Mouse (Mus musculus): ENCODE measurements around the gene Irgm1.
"Not testable (repeated sequence)": the region's sequence is repeated elsewhere in the genome, so short reads cannot be mapped to it uniquely, and the experiment has no call there.

The Irgm1 gene

GRCm38 (mm10) chr11:48833078-48833730 lies 38.3 kb downstream of the Irgm1 start:
- no peak for DNase-seq (ENCODE audit: low spot score)

DNA sequence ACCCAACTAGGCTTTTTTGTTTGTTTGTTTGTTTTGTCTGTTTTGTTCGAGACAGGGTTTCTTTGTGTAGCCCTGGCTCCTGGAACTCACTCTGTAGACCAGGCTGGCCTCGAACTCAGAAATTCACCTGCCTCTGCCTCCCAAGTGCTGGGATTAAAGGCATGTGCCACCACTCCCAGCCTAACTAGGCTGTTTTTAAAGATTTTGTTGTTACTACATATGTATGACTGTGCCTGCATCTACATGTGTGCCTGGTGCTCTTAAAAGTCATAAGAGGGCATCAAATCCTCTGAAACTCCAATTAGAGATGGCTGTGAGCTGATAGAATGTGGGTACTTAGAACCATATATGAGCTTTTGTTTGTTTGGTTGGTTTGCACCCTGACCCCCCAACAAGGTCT lies 40.2 kb downstream of the Irgm1 start:
- no peak for DNase-seq (ENCODE audit: low spot score)

GRCm38 (mm10) chr11:48830279-48830678 lies 41.2 kb downstream of the Irgm1 start:
- DNase-seq (ENCODE audit: low spot score) = no peak

DNA sequence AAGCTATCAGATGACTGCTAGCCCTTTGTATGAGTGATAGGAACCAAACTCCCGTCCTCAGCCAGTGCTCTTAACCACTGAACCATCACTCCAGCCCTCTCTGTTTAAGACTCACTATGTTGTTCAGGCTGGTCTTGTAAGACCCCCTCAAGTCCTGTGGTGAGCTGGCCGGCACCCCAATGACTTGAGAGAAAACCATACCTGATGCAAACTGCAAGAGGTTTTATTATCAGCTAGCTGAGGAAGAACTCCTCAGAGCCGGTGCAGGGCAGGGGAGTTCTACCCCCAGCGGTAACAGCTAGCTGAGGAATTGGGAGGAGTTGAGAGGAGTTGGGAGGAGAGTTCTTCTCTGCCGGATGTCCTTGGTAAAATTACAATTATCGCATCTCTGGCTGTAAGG lies 43.6 kb downstream of the Irgm1 start:
- DNase-seq (ENCODE audit: low spot score) = no peak

DNA sequence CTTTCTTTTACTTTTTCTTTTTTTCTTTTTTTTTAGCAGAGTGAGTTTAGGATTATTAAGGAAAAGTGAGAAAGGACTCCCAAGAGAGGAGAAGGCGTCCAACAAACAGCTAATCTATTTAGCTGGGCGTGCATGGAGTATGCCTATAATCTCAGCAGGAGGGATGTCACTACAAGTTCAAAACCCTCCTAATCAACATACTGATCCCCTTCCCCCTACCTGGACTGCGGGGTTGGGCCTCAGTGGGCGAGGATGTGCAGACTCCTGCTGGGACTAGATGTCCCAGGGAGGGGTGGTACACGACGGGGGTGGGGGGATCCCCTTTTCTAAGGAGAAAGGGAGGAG lies 44.8 kb downstream of the Irgm1 start:
- no peak for DNase-seq (ENCODE audit: low spot score)

DNA sequence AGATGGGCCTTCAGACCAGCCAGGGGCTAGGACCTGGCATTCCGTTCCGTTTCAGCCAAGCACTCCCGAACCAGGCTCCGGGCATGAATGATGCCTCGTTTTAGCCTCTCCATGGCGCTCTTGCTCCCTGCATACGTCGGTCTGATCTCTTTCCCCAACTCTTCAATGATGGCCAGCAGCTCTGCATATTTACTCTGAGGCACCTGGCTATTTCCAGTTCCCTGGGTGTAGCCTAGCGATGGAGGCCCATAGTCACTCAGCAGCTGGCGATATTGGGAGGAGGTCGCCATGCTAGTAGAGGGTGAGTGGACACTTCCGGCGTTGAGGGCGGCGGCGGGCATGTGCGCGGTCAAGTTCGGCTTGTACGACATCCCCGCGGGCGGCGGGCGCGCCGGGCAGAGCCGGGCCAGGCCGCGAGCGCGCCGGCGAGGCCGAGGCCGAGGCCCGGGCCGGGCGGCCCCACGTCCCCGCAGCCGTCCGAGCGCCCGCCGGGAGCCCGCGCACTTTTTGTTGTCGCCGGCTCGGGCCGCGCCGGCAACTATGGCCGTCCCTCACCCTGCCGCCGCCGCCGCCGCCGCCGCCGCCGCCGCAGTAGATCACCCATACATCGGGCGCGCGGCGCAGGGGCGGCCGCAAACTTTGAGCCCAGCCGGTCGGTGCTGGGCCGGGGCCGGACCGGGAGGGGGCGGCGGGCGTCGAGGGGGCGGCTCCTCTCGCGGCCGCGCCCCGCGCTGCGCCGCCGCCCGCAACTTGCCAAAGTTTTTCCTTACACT lies 45.3 kb downstream of the Irgm1 start, which contains the start of the genes Trim7 and Gm12184:
Trim7 (plus strand) TSS at position 162 of the 773 bp plus-strand sequence.
Gm12184 (minus strand) TSS at position 677 of the 773 bp plus-strand sequence.
- DNase-seq (ENCODE audit: low spot score) = not testable (repeated sequence)

- no peak for DNase-seq (ENCODE audit: low spot score)
These were observed 47.1 kb downstream of the Irgm1 start for GRCm38 (mm10) chr11:48824311-48824830.

GRCm38 (mm10) chr11:48823536-48823972 lies 47.9 kb downstream of the Irgm1 start:
- DNase-seq (ENCODE audit: low spot score) = peak; percentile 44

GRCm38 (mm10) chr11:48822768-48823512 lies 48.5 kb downstream of the Irgm1 start:
- no peak for DNase-seq (ENCODE audit: low spot score)

DNA sequence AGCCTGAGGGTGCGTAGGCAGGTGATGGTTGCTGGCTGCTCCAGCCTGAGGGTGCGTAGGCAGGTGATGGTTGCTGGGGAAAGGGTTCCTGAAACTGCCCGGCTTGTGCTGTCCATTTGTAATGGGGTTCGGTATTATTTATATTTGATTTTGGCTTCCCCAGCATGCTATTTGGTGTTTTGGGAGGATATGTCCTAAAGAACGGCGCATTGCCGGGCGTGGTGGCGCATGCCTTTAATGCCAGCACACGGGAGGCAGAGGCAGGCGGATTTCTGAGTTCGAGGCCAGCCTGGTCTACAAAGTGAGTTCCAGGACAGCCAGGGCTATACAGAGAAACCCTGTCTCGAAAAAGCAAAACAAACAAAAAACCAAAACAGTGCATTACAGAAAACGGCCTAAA lies 50.2 kb downstream of the Irgm1 start:
- DNase-seq (ENCODE audit: low spot score) = not testable (repeated sequence)

- DNase-seq (ENCODE audit: low spot score) = no peak
These were observed 51.2 kb downstream of the Irgm1 start for GRCm38 (mm10) chr11:48820308-48820674.

GRCm38 (mm10) chr11:48819614-48820307 lies 51.7 kb downstream of the Irgm1 start:
- DNase-seq (ENCODE audit: low spot score) = no peak

- peak; percentile 92 for DNase-seq (ENCODE audit: low spot score)
These were observed 53.1 kb downstream of the Irgm1 start for GRCm38 (mm10) chr11:48818346-48818745.

GRCm38 (mm10) chr11:48817794-48818193 lies 53.7 kb downstream of the Irgm1 start:
- no peak for DNase-seq (ENCODE audit: low spot score)

- peak; percentile 98 for DNase-seq (ENCODE audit: low spot score)
These were observed 54.5 kb downstream of the Irgm1 start, which contains the start of gene Trim41 for GRCm38 (mm10) chr11:48816800-48817665. Gene Trim41, minus strand, starts transcription at chr11:48817353.

- DNase-seq (ENCODE audit: low spot score) = peak; percentile 61
These were observed 55.2 kb downstream of the Irgm1 start for GRCm38 (mm10) chr11:48816281-48816781.

DNA sequence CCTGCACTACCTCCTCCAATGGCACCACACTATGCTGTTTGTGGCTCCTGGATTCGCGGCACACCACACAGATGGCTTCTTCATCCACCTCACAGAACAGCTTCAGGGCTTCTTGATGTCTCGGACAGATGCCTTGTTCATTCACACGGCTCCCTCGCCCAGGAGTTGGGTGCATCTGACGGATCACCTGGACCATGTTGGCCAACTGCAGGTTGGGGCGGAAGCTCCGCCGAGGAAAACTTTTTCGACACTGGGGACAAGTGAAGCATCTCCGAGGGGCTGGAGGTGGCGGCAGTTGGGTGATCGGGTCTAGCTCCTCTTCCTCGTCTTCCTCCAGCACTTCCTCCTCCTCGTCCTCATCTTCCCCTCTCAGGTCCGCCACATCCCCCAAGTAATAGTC lies 55.6 kb downstream of the Irgm1 start:
- DNase-seq (ENCODE audit: low spot score) = no peak

DNA sequence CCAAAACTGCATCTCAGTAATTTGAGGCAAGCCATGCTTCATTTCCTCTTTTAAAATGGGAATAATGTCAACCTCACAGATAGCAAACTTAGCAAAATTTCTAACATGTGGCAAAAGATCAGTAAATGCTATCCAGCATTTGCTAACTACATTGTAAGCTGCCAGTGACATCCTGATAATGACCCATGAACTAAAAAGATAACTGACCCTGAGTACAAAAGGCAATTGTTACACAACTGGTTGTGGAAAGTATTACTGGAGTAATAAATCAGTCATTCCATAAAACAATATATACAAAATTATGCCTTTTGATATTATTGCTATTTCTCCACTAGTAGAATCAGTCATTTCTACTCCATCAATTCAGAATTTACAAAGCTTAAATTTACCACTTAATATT lies 57.7 kb downstream of the Irgm1 start:
- no peak for DNase-seq (ENCODE audit: low spot score)

Measured in layer of hippocampus, adult 11-12 months (tissue).